Mouse (Mus musculus) thymus, postnatal 0 days (tissue): ENCODE data around the gene Taf13. TPM values are rescaled to one million over a fixed set of nuclear protein-coding genes. Genes with fewer than 3 reads are reported as not detected.
"Not testable (repeated sequence)": the region's sequence is repeated elsewhere in the genome, so short reads cannot be mapped to it uniquely, and the experiment has no call there.

ENCODE experiments used
- DNase-seq: peaks from one replicate; pipeline ENCODE4 v3.0.0-alpha.2; 2015; ENCODE audit warnings: low spot score
- polyA plus RNA-seq: library from polyadenylated mRNA; unstranded; fragments of >200 nt; fragmentation: Nextera tagmentation; extraction: Ambion mirVana; gene quantifications from 2 replicates; pipeline ENCODE4 v1.2.1, GENCODE M21; 2015

Taf13 gene
- polyA plus RNA-seq: 45.5 and 48.4 TPM in 2 replicates

- peak; percentile 98 for DNase-seq
These were observed at the start of gene Taf13 for GRCm38 (mm10) chr3:108571443-108572294. Gene Taf13 (plus strand): TSS chr3:108571698.

- no peak for DNase-seq
These were observed 48.1 kb upstream of the Taf13 start for GRCm38 (mm10) chr3:108523415-108523814.

- DNase-seq: no peak
These were observed 43.0 kb upstream of the Taf13 start for GRCm38 (mm10) chr3:108528489-108528888.

GRCm38 (mm10) chr3:108533114-108533885 lies 38.2 kb upstream of the Taf13 start:
- no peak for DNase-seq

- DNase-seq: no peak
These were observed 37.5 kb upstream of the Taf13 start, which contains the start of gene 1700013F07Rik for GRCm38 (mm10) chr3:108533951-108534350. Gene 1700013F07Rik (plus strand): TSS chr3:108534150.

- DNase-seq: no peak
These were observed 35.5 kb upstream of the Taf13 start for GRCm38 (mm10) chr3:108535896-108536516.

GRCm38 (mm10) chr3:108536517-108537260 lies 34.8 kb upstream of the Taf13 start, which contains the start of gene 5330417C22Rik:
Gene 5330417C22Rik (minus strand): TSS chr3:108536536.
- peak; percentile 46 for DNase-seq

GRCm38 (mm10) chr3:108537303-108537702 lies 34.2 kb upstream of the Taf13 start:
- peak; percentile 77 for DNase-seq

GRCm38 (mm10) chr3:108542299-108542698 lies 29.2 kb upstream of the Taf13 start:
- no peak for DNase-seq

- no peak for DNase-seq
These were observed 17.4 kb upstream of the Taf13 start for GRCm38 (mm10) chr3:108554111-108554561.

GRCm38 (mm10) chr3:108554587-108555312 lies 16.7 kb upstream of the Taf13 start:
- DNase-seq: peak; percentile 98

GRCm38 (mm10) chr3:108557888-108558287 lies 13.6 kb upstream of the Taf13 start:
- DNase-seq: no peak

GRCm38 (mm10) chr3:108562133-108562730 lies 9.3 kb upstream of the Taf13 start, which contains the start of gene Tmem167b:
Gene Tmem167b (minus strand): TSS chr3:108562466.
- peak; percentile 98 for DNase-seq

GRCm38 (mm10) chr3:108562777-108563271 lies 8.7 kb upstream of the Taf13 start:
- DNase-seq: no peak

GRCm38 (mm10) chr3:108563309-108563708 lies 8.2 kb upstream of the Taf13 start:
- DNase-seq: peak; percentile 86

GRCm38 (mm10) chr3:108567990-108568877 lies 3.3 kb upstream of the Taf13 start:
- DNase-seq: no peak

GRCm38 (mm10) chr3:108569636-108570035 lies 1.9 kb upstream of the Taf13 start:
- not testable (repeated sequence) for DNase-seq

GRCm38 (mm10) chr3:108570813-108571212 lies 685 bp upstream of the Taf13 start:
- no peak for DNase-seq
